Mouse (Mus musculus) bone marrow, adult 2 months (tissue): ENCODE data around the gene Col8a2. TPM values are rescaled to one million over a fixed set of nuclear protein-coding genes. Genes with fewer than 3 reads are reported as not detected.

Experiments used
- H3K27ac ChIP-seq: fragments of 200-500 bp; 2 replicates; pipeline ENCODE4 v1.5.1; 2012; ENCODE audit warnings: low read depth, mild to moderate bottlenecking, control low read depth, inconsistent platforms, low read length; ENCODE audit not compliant: control insufficient read depth, poor library complexity, insufficient read depth
- H3K4me1 ChIP-seq: fragments of 200-500 bp; 2 replicates; pipeline ENCODE4 v1.6.1; 2011; ENCODE audit warnings: low read length; ENCODE audit not compliant: control insufficient read depth, insufficient read depth
- H3K4me3 ChIP-seq: fragments of 200-500 bp; replicated peaks from 2 replicates; pipeline ENCODE3; 2011; ENCODE audit warnings: mild to moderate bottlenecking, low read depth, low read length, control low read depth; ENCODE audit not compliant: control insufficient read depth
- CTCF ChIP-seq: fragments of 200-500 bp; IDR thresholded peaks from 2 replicates; pipeline ENCODE4 v1.5.1; 2011; ENCODE audit warnings: low read length, control low read depth; ENCODE audit not compliant: control insufficient read depth, insufficient read depth
- POLR2A ChIP-seq: fragments of 200-500 bp; IDR thresholded peaks from 2 replicates; pipeline ENCODE4 v1.6.1; 2011; ENCODE audit warnings: low read depth, mild to moderate bottlenecking, control low read depth, low read length, borderline replicate concordance; ENCODE audit not compliant: control insufficient read depth
- WGBS: fragments of 180-500 bp; shearing (Covaris S2); methylation state at CpG from one replicate; pipeline ENCODE4 v1.1.7; 2018; 5-methylcytosine and 5-hydroxymethylcytosine counted together
- polyA plus RNA-seq: library from polyadenylated mRNA; stranded (reverse); fragments of >200 nt; gene quantifications from 2 replicates; pipeline ENCODE4 v1.2.4, GENCODE M21; 2011; ENCODE audit warnings: low replicate concordance; ENCODE audit not compliant: missing spikeins, insufficient read depth, insufficient read length

Gene Col8a2
- polyA plus RNA-seq, 1 experiment = 0.57 TPM

DNA sequence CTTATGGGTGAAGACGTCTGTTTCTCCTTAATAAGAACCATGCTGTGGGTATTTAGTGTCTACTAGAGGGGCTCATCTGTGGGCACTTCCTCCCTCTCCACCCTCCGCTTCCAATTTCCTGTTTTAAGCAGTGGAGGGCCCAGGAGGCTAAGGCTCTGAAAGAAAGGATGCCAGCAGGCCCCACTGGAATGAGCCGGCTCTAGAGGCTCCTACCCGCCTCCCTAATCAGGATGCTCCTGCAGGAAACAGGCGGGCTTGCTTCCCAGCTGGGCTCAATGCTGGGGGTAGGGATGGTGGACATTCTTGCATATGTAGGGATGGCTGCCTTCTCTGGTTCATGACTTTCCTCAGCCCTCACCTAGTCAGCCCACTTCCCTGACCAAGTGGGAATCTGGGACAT, 26.6 kb downstream of the Col8a2 start:
- TF ChIP-seq CTCF (no peak), POLR2A (no peak)
- H3K4me1 ChIP-seq = no peaks in the 10 kb centered on the region

DNA sequence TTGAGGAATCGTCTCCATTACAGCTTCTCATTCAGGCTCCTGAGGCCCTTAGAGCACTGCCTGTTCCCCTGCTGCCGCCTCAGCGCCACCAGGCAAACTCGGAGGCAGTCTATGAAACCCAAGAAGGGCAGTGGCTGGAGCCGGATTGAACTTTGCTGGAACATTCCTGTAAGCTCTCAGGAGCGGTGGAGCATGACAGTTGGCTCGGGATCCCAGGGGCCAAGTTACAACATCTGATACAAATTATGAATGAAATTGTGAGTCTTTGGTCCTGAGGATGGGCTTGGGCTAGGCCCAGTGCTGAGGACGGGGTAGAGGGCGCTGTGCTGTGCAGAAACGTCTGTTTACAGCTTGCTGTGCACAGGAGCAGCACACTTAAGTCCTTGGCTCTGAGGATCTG, 27.8 kb downstream of the Col8a2 start:
- Histone ChIP-seq H3K27ac (no peak overlapping the region), H3K4me1 (no peaks in the 10 kb centered on the region), H3K4me3 (no peak overlapping the region)
- no peak for TF ChIP-seq POLR2A
- no peak for TF ChIP-seq CTCF
- WGBS = 78% methylated on average over 10 of the region's 10 CpGs

More for the DNA sequence above, 26.6 kb downstream of the Col8a2 start:
- 67% methylated on average over 5 of the region's 5 CpGs for WGBS
- no peak overlapping the region for H3K4me3 ChIP-seq
- no peak overlapping the region for H3K27ac ChIP-seq

DNA sequence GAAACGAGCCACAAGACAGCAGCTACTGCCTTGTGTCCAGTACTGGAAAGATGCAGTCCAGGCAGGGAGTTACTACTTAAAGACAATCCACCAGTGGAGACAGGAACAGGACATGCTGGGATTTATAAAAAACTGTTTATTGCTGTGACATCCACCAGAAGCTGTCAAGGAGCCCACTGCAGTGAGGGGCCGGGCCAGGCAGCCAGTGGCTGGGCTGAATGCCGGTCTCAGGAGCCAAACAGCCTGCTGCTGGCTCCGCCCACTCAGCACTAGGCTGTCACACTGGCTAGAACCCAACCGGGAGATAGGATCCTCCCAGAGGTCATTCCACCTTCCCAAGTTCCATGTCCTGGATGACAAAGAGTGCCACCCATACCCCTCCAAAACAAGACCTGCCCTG, 29.3 kb downstream of the Col8a2 start:
- TF ChIP-seq CTCF (no peak), POLR2A (no peak)
- Histone ChIP-seq H3K27ac (no peak overlapping the region), H3K4me3 (no peak overlapping the region), H3K4me1 (no peaks in the 10 kb centered on the region)
- WGBS = 79% methylated on average over 5 of the region's 5 CpGs

DNA sequence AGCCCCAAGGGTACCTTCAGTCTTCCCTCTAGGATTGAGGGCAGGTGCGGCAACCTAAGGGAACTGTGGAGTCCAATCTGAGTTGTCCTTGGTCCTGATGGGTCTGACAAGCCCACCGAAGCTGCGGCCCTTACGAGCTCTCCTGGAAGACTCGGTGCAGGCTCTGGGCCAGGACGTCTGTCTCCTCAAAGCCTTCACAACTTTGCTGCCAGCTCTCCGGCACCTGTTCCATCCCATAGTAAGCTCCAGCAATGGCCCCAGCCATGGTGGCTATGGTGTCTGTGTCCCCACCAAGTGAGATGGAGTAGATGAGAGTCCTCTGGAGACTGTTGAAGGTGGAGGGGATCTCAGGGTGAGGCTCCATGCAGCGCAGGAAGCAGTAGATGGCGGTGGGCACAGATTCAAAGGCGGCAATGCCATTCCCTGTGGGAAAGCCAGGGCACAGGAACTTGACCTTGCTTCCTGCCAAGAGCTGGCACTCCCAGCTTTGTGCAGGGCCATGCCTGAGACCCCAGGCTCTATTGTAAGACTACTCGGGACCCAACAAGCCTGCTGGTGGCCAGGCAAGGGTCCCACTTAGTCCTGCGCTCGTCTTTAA, 29.9 kb downstream of the Col8a2 start:
- no peaks in the 10 kb centered on the region for H3K4me1 ChIP-seq
- no peak overlapping the region for H3K4me3 ChIP-seq
- WGBS = 89% methylated on average over 13 of the region's 13 CpGs
- H3K27ac ChIP-seq = no peak overlapping the region
- TF ChIP-seq CTCF (no peak), POLR2A (no peak)

DNA sequence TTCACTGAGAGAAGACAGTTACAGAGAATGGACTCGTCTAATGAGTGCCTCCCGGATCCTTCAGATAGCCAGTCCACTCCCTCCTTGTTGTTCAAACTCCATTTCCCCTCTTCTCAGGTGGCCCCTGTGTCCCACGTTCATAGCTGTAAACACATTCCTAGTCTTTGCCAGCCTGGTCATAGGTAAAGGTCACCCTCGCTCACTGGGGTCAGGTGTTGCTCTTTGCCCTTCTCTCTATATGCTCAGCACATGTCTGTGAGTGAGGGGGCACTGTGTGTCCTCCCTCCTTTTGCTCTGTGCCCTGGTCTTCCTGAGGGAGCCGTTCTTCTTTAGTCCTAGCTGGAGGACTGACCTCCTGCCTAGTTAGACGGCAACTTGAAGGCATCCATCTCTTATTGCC, 33.2 kb downstream of the Col8a2 start:
- TF ChIP-seq POLR2A = no peak
- TF ChIP-seq CTCF = no peak
- Histone ChIP-seq H3K4me3 (no peak overlapping the region), H3K27ac (no peak overlapping the region), H3K4me1 (no peaks in the 10 kb centered on the region)
- 92% methylated on average over 6 of the region's 6 CpGs for WGBS

DNA sequence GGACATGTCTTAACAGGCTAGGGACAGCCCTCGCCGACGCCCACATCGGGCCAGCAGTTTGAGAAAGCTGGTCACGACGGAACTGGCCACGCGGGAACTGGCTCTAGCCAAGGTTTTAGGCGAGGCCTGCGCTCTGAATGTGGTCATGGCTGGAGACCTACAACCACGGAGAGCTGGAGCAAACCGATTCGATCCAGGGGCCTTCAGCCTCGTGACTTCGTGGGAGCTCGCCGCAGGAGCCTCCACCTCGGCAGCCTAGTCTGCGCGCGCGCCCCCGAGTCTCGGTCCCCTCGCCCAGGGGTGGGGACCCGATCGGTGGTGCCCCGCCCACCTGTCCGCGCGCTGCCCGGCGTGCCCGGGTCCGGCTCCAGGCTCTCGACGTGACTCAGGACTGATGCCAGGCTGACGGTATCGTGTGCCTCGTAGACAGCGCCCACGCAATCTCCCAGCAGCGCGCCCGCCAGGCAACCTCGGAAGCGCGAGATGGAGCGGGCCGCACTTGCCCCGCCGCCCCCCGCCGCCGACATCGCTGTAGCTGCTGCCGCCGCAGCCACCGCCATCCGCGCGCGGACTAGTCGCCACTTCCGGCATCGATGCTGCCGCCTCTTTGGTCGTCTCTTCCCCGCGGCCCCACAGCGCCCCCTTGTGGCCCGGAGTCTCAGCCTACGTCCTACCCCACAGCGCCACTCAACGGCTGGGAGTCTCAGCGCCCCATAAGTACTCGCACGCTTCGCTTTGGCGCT, 34.7 kb downstream of the Col8a2 start, which contains the start of gene Adprhl2:
Gene Adprhl2, minus strand, starts transcription at position 593 of the 743 bp plus-strand sequence.
- WGBS = under 1% methylated on average over 80 of the region's 80 CpGs
- H3K4me1 ChIP-seq = no peaks in the 10 kb centered on the region
- TF ChIP-seq CTCF (peak; percentile 100), POLR2A (peak; percentile 87; the same call in 1 of the 2 replicates)
- H3K4me3 ChIP-seq = peak within 1 kb of the TSS; percentile 85
- peak within 1 kb of the TSS; percentile 23; the same call in 1 of the 2 replicates for H3K27ac ChIP-seq

DNA sequence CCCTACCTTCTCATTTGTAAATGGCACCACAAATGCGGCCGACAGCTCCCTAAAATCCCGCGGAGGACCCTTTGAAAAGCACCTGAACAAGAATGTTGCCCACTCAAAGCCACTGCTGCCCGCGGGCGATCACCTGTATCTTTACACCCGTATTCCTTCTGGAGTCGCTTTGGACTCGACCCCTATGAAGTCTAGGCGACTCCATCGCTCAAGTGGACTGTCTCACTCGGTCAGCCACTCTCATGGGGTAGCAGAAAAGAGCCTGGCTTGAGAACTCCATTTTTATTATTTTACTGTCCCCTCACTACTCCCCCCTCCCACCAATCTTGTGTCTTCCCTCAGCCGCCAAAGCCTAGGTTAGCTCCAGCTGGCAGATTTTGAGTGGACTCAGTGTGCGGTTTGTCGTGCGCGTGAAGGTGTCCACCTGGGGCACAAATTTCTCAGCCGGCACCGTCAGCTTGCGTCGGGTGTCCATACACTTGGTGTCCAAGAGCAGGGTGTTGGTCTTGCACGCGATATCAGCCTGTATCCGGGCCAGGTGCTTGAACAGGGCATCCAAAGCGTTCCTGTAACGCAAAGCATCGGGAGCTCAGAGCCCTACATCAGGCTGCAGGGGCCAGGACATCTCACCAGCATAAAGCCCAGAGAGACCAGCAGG, 35.4 kb downstream of the Col8a2 start:
- Histone ChIP-seq H3K27ac (no peak overlapping the region), H3K4me1 (no peaks in the 10 kb centered on the region), H3K4me3 (no peak overlapping the region)
- TF ChIP-seq CTCF (no peak), POLR2A (no peak)
- WGBS = 58% methylated on average over 28 of the region's 28 CpGs

DNA sequence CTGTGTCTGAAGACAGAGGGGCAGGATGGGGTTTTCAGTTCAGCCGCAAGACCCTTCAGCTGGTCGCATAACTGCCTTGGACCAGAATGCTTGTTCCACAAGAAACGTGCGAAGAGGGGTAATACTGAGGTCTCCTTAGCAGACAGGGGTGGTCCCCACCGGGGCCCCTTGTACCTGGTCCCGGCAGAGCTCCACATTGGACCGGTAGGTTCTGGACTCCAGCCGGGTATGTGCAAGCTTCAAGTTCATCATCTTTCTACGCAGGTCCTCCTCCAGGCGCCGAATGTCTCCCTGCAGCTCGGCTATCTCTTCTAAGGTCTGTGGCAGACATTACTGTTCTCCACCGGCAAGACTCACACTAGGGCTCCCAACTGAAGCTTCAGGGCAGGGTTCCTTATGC, 36.1 kb downstream of the Col8a2 start:
- no peak overlapping the region for H3K4me3 ChIP-seq
- TF ChIP-seq CTCF = no peak
- no peak for TF ChIP-seq POLR2A
- no peak overlapping the region for H3K27ac ChIP-seq
- 91% methylated on average over 13 of the region's 13 CpGs for WGBS
- H3K4me1 ChIP-seq = no peaks in the 10 kb centered on the region

DNA sequence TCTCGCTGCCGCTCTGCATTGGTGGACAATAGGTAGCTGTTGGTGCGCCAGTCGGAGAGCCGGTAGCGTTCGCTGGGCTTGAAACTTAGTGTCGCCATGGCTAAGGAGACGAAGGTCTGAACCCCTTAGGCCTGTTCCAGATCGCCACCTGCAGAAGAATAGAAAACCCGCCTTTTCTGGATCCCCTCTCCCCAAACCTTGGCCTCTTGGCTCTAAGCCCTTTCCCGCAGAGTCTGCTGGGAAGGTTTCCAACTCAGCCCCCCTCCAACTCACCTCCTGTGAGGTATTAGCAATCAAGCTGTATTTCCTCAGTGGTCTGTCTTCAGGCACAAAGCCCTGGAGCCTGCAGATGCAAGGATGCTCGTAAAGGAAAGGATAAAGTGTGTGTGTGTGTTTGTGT, 38.3 kb downstream of the Col8a2 start:
- WGBS = 81% methylated on average over 13 of the region's 13 CpGs
- H3K27ac ChIP-seq = no peak overlapping the region
- no peak for TF ChIP-seq POLR2A
- TF ChIP-seq CTCF = no peak
- H3K4me3 ChIP-seq = no peak overlapping the region
- H3K4me1 ChIP-seq = no peaks in the 10 kb centered on the region
